Mouse (Mus musculus): ENCODE measurements at regions not wholly inside any gene's neighbourhood (a gene's known extent, or its start where the extent isn't known, plus 50 kb on each side); places are given as distances from the start of the nearest gene placed in this dataset.

- intact Hi-C loops (cut with DNase I), result no loop called here
- no peak for DNase-seq (ENCODE audit: low spot score in 2 of 2)
Observed at GRCm38 (mm10) chr11:37696981-37697380, 461.2 kb upstream of the Tenm2 start.

GRCm38 (mm10) chr11:37678484-37679193, 442.9 kb upstream of the Tenm2 start:
- DNase-seq (ENCODE audit: low spot score in 2 of 2), result no peak
- intact Hi-C loops (cut with DNase I), result no loop called here

DNA sequence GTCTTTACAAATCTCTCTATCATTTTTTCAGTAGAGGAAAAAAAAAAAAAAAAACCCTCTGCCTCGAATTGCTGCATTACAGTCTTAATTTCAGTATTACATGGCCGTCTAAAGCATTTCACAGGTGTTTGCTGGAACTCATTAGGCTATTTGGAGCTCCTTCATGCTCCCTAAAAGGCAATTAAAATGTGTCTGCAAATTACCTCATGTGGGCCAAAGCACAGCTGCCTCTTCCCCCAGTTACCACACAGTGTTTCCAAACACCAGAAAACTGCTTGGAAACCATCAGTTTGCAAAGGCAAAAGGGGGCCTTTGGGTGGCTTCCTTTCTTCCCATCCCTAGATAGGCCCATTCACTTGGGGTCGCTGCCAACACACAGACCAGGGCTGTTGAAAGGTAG, 435.6 kb upstream of the Tenm2 start:
- intact Hi-C loops (cut with DNase I), result no loop called here
- no peak for DNase-seq (ENCODE audit: low spot score in 2 of 2)

- no peak for DNase-seq (ENCODE audit: low spot score in 2 of 2)
- intact Hi-C loops (cut with DNase I), result no loop called here
Observed at GRCm38 (mm10) chr11:37666925-37667324, 431.2 kb upstream of the Tenm2 start.

DNA sequence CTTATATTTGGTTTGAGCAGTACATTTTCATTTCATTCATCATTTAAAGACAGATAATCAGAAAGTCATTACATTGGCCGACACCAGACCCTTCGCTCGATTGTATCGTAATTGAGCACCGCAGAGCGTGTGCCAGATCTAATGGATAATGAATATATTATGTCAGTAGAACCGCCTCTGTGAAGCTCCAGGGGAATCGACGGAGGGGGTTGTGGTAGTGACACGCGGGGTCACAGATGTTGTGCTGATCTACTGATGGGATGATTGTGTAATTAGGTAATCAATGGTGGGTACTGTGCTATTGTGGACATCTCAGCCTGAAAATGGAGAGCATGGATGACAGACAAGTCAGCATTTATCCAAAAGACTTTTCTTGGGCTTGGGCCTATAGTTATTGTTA, 414.3 kb upstream of the Tenm2 start:
- intact Hi-C loops (cut with DNase I), result no loop called here
- DNase-seq (ENCODE audit: low spot score in 2 of 2), result no peak

DNA sequence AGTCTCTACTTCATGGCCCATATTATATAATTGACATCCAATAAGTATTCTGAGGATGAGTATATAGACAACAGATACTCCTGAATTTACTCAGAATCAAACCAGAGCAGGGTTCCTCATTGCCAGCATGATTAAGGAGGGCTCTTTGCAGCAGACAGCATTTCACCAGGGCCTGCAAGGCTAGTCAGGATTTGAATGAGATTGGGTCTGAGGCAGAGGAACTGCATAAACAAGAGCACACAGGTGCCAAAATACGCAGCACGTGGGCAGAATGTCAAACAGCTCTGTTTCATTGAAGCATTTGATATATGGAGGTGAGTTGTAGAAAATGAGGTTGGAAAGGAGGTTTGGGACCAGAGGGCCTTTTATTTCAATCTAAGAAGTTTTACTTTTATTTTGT, 387.5 kb upstream of the Tenm2 start:
- intact Hi-C loops (cut with DNase I), result no loop called here

GRCm38 (mm10) chr11:37600533-37600932, 364.8 kb upstream of the Tenm2 start:
- DNase-seq (ENCODE audit: low spot score in 2 of 2), result no peak
- intact Hi-C loops (cut with DNase I), result no loop called here

More for the DNA sequence above, 387.5 kb upstream of the Tenm2 start:
- DNase-seq (ENCODE audit: low spot score in 2 of 2), result no peak

- DNase-seq (ENCODE audit: low spot score in 2 of 2), result no peak
- intact Hi-C loops (cut with DNase I), result no loop called here
Observed at GRCm38 (mm10) chr11:37582236-37582635, 346.5 kb upstream of the Tenm2 start.

GRCm38 (mm10) chr11:37533624-37534023, 297.9 kb upstream of the Tenm2 start:
- no peak for DNase-seq (ENCODE audit: low spot score in 2 of 2)
- intact Hi-C loops (cut with DNase I), result no loop called here

GRCm38 (mm10) chr11:37532476-37532875, 296.7 kb upstream of the Tenm2 start:
- DNase-seq (ENCODE audit: low spot score in 2 of 2), result no peak
- intact Hi-C loops (cut with DNase I), result no loop called here

DNA sequence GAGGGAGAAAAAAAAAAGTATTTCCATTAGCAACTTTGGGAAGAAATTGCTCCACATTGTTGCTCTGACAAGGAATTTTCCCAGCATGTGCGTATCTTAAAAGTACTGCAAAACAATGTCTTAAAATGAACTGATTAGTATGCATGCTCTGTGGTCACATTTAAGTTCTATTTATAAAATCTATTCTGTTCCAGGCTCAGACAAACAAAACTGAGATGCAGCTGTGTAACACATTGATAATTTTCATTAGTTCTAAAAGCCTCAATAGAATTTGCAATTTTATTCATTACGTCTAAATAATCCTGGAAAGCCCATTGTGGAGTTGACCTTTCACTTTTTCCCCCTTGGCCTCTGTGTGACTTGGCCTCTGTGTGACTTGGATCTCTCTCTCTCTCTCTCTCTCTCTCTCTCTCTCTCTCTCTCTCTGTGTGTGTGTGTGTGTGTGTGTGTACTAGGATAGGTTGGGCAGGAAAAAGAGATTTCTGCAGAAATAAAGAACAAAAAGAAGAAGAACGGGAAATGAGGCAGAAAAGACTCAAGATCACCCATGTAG, 262.8 kb upstream of the Tenm2 start:
- intact Hi-C loops (cut with DNase I), result no loop called here

DNA sequence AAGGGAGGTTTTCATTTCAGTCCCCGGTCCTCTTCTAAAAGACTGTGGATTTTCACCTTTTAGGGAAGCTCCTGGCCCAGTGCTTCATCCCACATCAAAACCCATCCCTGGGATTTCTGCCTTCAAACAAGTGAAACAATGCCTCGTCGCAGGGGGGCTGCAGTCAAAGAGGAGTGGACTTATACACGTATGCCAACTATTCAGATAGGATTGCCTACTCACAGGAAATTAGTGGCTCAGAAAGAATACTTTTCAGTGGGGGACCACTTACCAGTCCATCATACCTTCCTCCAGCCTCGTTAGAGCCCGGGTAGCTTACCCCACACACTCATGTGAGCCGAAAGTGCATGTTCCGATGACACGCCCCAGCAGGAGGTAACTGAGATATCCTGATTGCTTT, 262.1 kb upstream of the Tenm2 start:
- DNase-seq (ENCODE audit: low spot score in 2 of 2), result no peak
- intact Hi-C loops (cut with DNase I), result no loop called here

More for the DNA sequence above, 262.8 kb upstream of the Tenm2 start:
- no peak for DNase-seq (ENCODE audit: low spot score in 2 of 2)

DNA sequence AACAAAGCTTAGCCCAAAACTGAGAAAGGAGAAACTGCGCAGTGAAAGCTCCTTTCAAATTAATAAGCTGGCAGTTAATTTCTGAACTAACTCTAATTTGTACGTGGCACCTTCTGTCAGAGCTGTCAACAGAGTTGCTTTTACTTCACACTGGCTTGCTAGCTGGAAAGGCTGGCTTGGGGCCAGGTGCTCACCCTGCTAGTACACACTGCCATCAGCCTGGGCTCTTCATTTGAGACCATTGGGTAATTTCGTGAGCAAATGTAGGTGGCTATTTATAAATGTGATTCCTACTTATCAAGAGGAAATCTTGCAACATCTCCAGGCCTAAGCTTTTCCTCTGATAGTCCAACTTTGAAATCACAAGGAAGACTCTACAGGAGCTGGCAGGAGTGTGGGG, 244.5 kb upstream of the Tenm2 start:
- DNase-seq (ENCODE audit: low spot score in 2 of 2), result no peak
- intact Hi-C loops (cut with DNase I), result no loop called here

GRCm38 (mm10) chr11:37478970-37479482, 243.3 kb upstream of the Tenm2 start:
- intact Hi-C loops (cut with DNase I), result no loop called here
- DNase-seq (ENCODE audit: low spot score in 2 of 2), result peak in 1 of 2 experiments; percentile 6

DNA sequence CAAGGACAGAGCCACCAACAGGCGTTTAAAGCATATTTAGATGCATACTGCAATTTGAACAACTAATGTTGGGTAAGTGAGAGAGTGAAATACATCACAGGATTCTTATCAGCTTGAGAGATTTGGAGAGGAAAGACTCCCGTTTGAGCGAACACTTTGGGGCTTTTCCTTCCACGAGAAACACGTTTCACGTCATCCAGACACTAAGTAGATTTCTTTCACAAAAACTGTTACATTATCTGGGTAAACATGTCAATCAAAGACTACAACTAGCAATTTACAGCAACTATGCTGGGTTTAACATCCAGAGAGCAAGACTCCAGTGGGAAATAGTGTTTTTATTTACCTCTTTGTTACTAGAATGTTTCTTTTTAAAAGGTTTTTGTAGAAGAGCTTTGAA, 238.3 kb upstream of the Tenm2 start:
- no peak for DNase-seq (ENCODE audit: low spot score in 2 of 2)
- intact Hi-C loops (cut with DNase I), result no loop called here

DNA sequence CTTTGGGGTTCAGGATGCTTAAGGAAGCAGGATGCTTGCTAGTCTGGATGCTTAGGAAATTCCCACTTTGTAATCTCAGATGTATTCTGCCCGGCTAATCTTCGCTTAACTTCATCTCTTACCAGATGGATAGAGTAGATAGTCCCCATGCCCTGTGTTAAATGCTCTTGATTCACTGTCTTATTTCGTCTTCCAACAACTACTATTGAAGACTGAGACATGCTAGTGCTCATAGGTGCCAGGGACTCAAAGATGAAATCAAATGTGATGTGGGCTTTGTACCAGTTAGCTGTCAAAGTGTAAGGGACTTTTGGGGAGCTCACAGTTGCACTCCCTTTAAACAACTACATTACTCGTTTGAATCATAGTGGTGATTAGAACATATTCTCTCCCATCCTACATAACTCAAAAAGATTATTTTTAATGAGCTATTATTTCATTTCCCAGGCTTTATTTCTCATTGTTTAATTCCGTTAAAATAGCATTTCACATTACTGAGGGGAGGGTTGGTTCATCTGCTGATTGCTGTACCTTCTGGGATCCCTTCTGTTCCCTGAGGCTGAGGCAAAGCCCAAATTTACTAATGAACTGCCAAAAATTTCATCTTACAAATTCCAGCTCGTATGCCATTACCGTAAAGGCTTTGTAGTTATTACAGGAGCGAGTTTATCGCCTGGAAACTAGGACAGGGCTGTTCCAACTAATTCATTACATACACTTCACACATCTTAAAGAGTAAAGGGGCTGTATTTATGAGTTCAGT, 228.1 kb upstream of the Tenm2 start:
- DNase-seq (ENCODE audit: low spot score in 2 of 2), result no peak
- intact Hi-C loops (cut with DNase I), result no loop called here

DNA sequence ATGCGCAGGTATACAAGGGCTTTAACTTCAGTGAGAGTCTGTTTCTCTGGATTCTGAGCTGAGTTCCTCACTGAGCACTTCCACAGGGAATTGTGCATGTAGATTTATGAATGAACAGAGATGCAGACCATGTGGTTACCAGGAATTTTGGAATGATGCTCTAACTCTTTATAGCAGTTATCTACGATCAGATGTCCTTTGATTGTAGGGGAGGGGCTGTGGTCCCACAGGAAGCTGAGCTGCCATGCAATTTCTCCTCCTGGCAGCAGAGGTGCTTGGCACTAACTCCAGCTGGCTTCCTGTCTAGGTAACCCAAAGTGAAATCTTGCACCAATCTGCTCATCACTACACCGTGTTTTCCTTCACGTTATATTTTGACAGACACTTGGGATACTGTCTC, 226.6 kb upstream of the Tenm2 start:
- no peak for DNase-seq (ENCODE audit: low spot score in 2 of 2)
- intact Hi-C loops (cut with DNase I), result no loop called here

GRCm38 (mm10) chr11:37447361-37447760, 211.6 kb upstream of the Tenm2 start:
- DNase-seq (ENCODE audit: low spot score in 2 of 2), result no peak
- intact Hi-C loops (cut with DNase I), result no loop called here

- no peak for DNase-seq (ENCODE audit: low spot score in 2 of 2)
- intact Hi-C loops (cut with DNase I), result no loop called here
Observed at GRCm38 (mm10) chr11:37446626-37447025, 210.9 kb upstream of the Tenm2 start.

GRCm38 (mm10) chr11:37442781-37443180, 207.0 kb upstream of the Tenm2 start:
- no peak for DNase-seq (ENCODE audit: low spot score in 2 of 2)
- intact Hi-C loops (cut with DNase I), result no loop called here

- no peak for DNase-seq (ENCODE audit: low spot score in 2 of 2)
- intact Hi-C loops (cut with DNase I), result loop anchor here (10.0 kb wide), 1 partner anchor 200 kb away; the partner anchor contains the start of gene Tenm2
Observed at GRCm38 (mm10) chr11:37434600-37434999, 198.8 kb upstream of the Tenm2 start.

Data from left cerebral cortex, postnatal 36 days (tissue).